ENCODE assay signal across 11 mouse cellular contexts in genomic region chr15:95802762-95803161, GRCm38 (mm10). TPM values are rescaled to one million over a fixed set of nuclear protein-coding genes. Genes with fewer than 3 reads are reported as not detected.
DNase-seq lines count a peak whose midpoint lies in the region; ATAC-seq and TF ChIP-seq lines count a peak whose summit lies in the region.
"Had no signal": no experiment of that assay in that cellular context is flagged by ENCODE, and none has a peak within 500 bp of the region (broad histone marks: within the 10 kb centered on the region; RNA-seq: fewer than 3 reads in every experiment).

No protein-coding gene starts in this region.

- peaks cover 32% of the 10 kb centered on the region for H3K4me1 ChIP-seq in limb, embryonic 14.5 days (ENCODE audit: control insufficient read depth, insufficient read depth, low read length)
- H3K4me1 ChIP-seq in midbrain, postnatal 0 days (ENCODE audit: insufficient read depth, low read length): peaks cover 11% of the 10 kb centered on the region; the same call in 1 of the 2 replicates

- DNase-seq in layer of hippocampus, adult 2 months (ENCODE audit: low spot score in 2 of 2): no peak
- DNase-seq in layer of hippocampus, adult 8-10 months (ENCODE audit: low spot score in 2 of 2): no peak
- DNase-seq in R1 (ENCODE audit: low read depth, low spot score): peak; percentile 36
- peak; percentile 66 for DNase-seq in heart, adult 8-10 months (ENCODE audit: low spot score)
- no peak for DNase-seq in limb, embryonic 14.5 days (ENCODE audit: low spot score)
- no peak for DNase-seq in cerebellum, adult 8-10 months
- DNase-seq in thymus, postnatal 0 days (ENCODE audit: low spot score): no peak
- no peak for DNase-seq in midbrain, postnatal 0 days (ENCODE audit: low spot score)

- no peak overlapping the region for H3K4me2 ChIP-seq in limb, embryonic 14.5 days (replicated peaks; ENCODE audit: low read depth, low read length, severe bottlenecking)
- H3K4me2 ChIP-seq in midbrain, postnatal 0 days (ENCODE audit: low read depth, low read length, poor library complexity, severe bottlenecking): no peak overlapping the region
- H3K4me2 ChIP-seq: hindbrain, embryonic 15.5 days had no signal

- 58% methylated on average over 2 of the region's 2 CpGs for WGBS in limb, embryonic 14.5 days
- WGBS in midbrain, postnatal 0 days: 94% methylated on average over 2 of the region's 2 CpGs

- no peak for TF ChIP-seq POLR2A in limb, embryonic 14.5 days (IDR thresholded peaks at IDR 0.05; ENCODE audit: borderline replicate concordance, extremely low read depth, insufficient read depth, insufficient read length)

- no peak for ATAC-seq in limb, embryonic 14.5 days (ENCODE audit: low FRiP score, low read depth)
- ATAC-seq in midbrain, postnatal 0 days (ENCODE audit: low FRiP score): no peak

- H3K9ac ChIP-seq in limb, embryonic 14.5 days (ENCODE audit: low read depth, low read length, severe bottlenecking): no peak overlapping the region
- no peak overlapping the region for H3K9ac ChIP-seq in midbrain, postnatal 0 days (replicated peaks; ENCODE audit: low read length, poor library complexity, severe bottlenecking)
- H3K9ac ChIP-seq: hindbrain, embryonic 15.5 days; liver, embryonic 14.5 days had no signal

- no peaks in the 10 kb centered on the region for H3K9me3 ChIP-seq in limb, embryonic 14.5 days (ENCODE audit: control insufficient read depth, low read length)
- H3K9me3 ChIP-seq in midbrain, postnatal 0 days (ENCODE audit: low read length): no peaks in the 10 kb centered on the region
- H3K9me3 ChIP-seq: G1E; hindbrain, embryonic 15.5 days had no signal

- no peak for TF ChIP-seq CTCF in layer of hippocampus, adult 2 months (conservative IDR thresholded peaks at IDR 0.05)
- TF ChIP-seq CTCF in midbrain, postnatal 0 days (IDR thresholded peaks at IDR 0.05): no peak

- H3K4me3 ChIP-seq in layer of hippocampus, adult 2 months: no peak overlapping the region
- H3K4me3 ChIP-seq in limb, embryonic 14.5 days (replicated peaks; ENCODE audit: low read length): no peak overlapping the region
- H3K4me3 ChIP-seq in midbrain, postnatal 0 days (ENCODE audit: low read depth, low read length): no peak overlapping the region
- H3K4me3 ChIP-seq: hindbrain, embryonic 15.5 days had no signal

- no peaks in the 10 kb centered on the region for H3K27me3 ChIP-seq in limb, embryonic 14.5 days (ENCODE audit: control insufficient read depth, insufficient read depth, low read length)
- H3K27me3 ChIP-seq in midbrain, postnatal 0 days (ENCODE audit: insufficient read depth, low read length): no peaks in the 10 kb centered on the region
- H3K27me3 ChIP-seq: hindbrain, embryonic 15.5 days had no signal

- H3K36me3 ChIP-seq in limb, embryonic 14.5 days (ENCODE audit: control insufficient read depth, insufficient read depth, low read length): 0 out of 2 replicates have a peak, but pooled peaks cover 5% of the 10 kb centered on the region
- no peaks in the 10 kb centered on the region for H3K36me3 ChIP-seq in midbrain, postnatal 0 days (ENCODE audit: insufficient read depth, low read length)
- H3K36me3 ChIP-seq: G1E; hindbrain, embryonic 15.5 days had no signal

- H3K27ac ChIP-seq in layer of hippocampus, adult 2 months: 0 out of 2 replicates have a peak overlapping the region, but pooled peaks have one; percentile 2
- H3K27ac ChIP-seq in limb, embryonic 14.5 days (replicated peaks; ENCODE audit: low read depth, low read length): 0 out of 2 replicates have a peak overlapping the region, but pooled peaks have one; percentile 19
- H3K27ac ChIP-seq in midbrain, postnatal 0 days (ENCODE audit: low read depth, low read length): no peak overlapping the region
- H3K27ac ChIP-seq: hindbrain, embryonic 15.5 days; liver, embryonic 14.5 days had no signal

RNA-seq across cellular contexts. Expression of gene Ano6, which starts 12.1 kb away (rescaled TPM):
- total RNA-seq in layer of hippocampus, adult 2 months (2021): 10 to 100 TPM; 26.9 to 32.4 TPM
- 10 to 100 TPM; 27.0 to 34.1 (median 29.7) TPM for total RNA-seq in layer of hippocampus, adult 8-10 months (2022)
- 10 to 100 TPM; 17.7 to 21.2 (median 19.1) TPM for total RNA-seq in heart, adult 8-10 months (2022)
- polyA plus RNA-seq in limb, embryonic 14.5 days (2012; rRNA removed): 42.1 and 46.9 TPM in 2 replicates
- 52.3 and 61.5 TPM in 2 replicates for polyA plus RNA-seq in limb, embryonic 14.5 days (2014; fragmentation: Nextera tagmentation; extraction: Ambion mirVana)
- polyA plus RNA-seq in thymus, postnatal 0 days (2015; fragmentation: Nextera tagmentation; extraction: Ambion mirVana): 97.9 and 104 TPM in 2 replicates
- 35.0 and 36.3 TPM in 2 replicates for total RNA-seq in midbrain, postnatal 0 days (2014; rRNA removed)
- 19.0 and 19.9 TPM in 2 replicates for polyA plus RNA-seq in midbrain, postnatal 0 days (2015; fragmentation: Nextera tagmentation; extraction: Ambion mirVana)

Comparison
In these comparisons a context has a peak if more than half of its experiments do, and no peak if none do; other contexts are left out.
1. DNase-seq: peak in R1 (single experiment) and heart, adult 8-10 months (single experiment); none in layer of hippocampus, adult 2 months (0 of 2), layer of hippocampus, adult 8-10 months (0 of 2), limb, embryonic 14.5 days (single experiment), cerebellum, adult 8-10 months (single experiment), thymus, postnatal 0 days (single experiment) and midbrain, postnatal 0 days (single experiment).